Mouse (Mus musculus) kidney, postnatal 36 days (tissue): Measurements from ENCODE around the gene Gatb.

Experiments used
- DNase-seq, 2 experiments: peaks; one replicate each; pipeline ENCODE4 v3.0.0; 2021 to 2022; ENCODE audit warnings: mixed read lengths in 2 of 2

Gatb gene

GRCm38 (mm10) chr3:85594452-85594851 is 20.5 kb downstream of the Gatb start:
- no peak for DNase-seq

GRCm38 (mm10) chr3:85599526-85599925 is 25.6 kb downstream of the Gatb start:
- DNase-seq: no peak

- no peak for DNase-seq
Observed at GRCm38 (mm10) chr3:85601841-85602305, 28.0 kb downstream of the Gatb start.

- DNase-seq: no peak
Observed at GRCm38 (mm10) chr3:85603811-85604210, 29.9 kb downstream of the Gatb start.

- DNase-seq: no peak
Observed at GRCm38 (mm10) chr3:85606912-85607311, 33.0 kb downstream of the Gatb start.

GRCm38 (mm10) chr3:85607753-85608152 is 33.8 kb downstream of the Gatb start:
- no peak for DNase-seq

- DNase-seq: no peak
Observed at GRCm38 (mm10) chr3:85616389-85616788, 42.5 kb downstream of the Gatb start.

- peak in 1 of 2 experiments; percentile 8 for DNase-seq
Observed at GRCm38 (mm10) chr3:85618885-85619284, 45.0 kb downstream of the Gatb start.

GRCm38 (mm10) chr3:85619345-85619744 is 45.4 kb downstream of the Gatb start:
- DNase-seq: no peak

GRCm38 (mm10) chr3:85619751-85620150 is 45.8 kb downstream of the Gatb start:
- no peak for DNase-seq

GRCm38 (mm10) chr3:85629895-85630510 is 56.1 kb downstream of the Gatb start:
- no peak for DNase-seq

GRCm38 (mm10) chr3:85633733-85634132 is 59.8 kb downstream of the Gatb start:
- no peak for DNase-seq

- no peak for DNase-seq
Observed at GRCm38 (mm10) chr3:85634389-85635125, 60.6 kb downstream of the Gatb start.

- DNase-seq: no peak
Observed at GRCm38 (mm10) chr3:85635126-85635419, 61.2 kb downstream of the Gatb start.

- no peak for DNase-seq
Observed at GRCm38 (mm10) chr3:85635591-85635990, 61.7 kb downstream of the Gatb start.

GRCm38 (mm10) chr3:85636716-85637447 is 63.0 kb downstream of the Gatb start:
- no peak for DNase-seq

- DNase-seq: no peak
Observed at GRCm38 (mm10) chr3:85641751-85642150, 67.8 kb downstream of the Gatb start.

GRCm38 (mm10) chr3:85644814-85645213 is 70.9 kb downstream of the Gatb start:
- no peak for DNase-seq

GRCm38 (mm10) chr3:85645517-85646004 is 71.6 kb downstream of the Gatb start:
- DNase-seq: no peak

GRCm38 (mm10) chr3:85649176-85649575 is 75.3 kb downstream of the Gatb start:
- no peak for DNase-seq

- no peak for DNase-seq
Observed at GRCm38 (mm10) chr3:85652727-85653665, 79.1 kb downstream of the Gatb start.

GRCm38 (mm10) chr3:85655538-85655937 is 81.6 kb downstream of the Gatb start:
- no peak for DNase-seq

GRCm38 (mm10) chr3:85659681-85660080 is 85.8 kb downstream of the Gatb start:
- DNase-seq: no peak
